Mouse (Mus musculus): ENCODE measurements at regions not wholly inside any gene's neighbourhood (a gene's known extent, or its start where the extent isn't known, plus 50 kb on each side); places are given as distances from the start of the nearest gene placed in this dataset.

DNA sequence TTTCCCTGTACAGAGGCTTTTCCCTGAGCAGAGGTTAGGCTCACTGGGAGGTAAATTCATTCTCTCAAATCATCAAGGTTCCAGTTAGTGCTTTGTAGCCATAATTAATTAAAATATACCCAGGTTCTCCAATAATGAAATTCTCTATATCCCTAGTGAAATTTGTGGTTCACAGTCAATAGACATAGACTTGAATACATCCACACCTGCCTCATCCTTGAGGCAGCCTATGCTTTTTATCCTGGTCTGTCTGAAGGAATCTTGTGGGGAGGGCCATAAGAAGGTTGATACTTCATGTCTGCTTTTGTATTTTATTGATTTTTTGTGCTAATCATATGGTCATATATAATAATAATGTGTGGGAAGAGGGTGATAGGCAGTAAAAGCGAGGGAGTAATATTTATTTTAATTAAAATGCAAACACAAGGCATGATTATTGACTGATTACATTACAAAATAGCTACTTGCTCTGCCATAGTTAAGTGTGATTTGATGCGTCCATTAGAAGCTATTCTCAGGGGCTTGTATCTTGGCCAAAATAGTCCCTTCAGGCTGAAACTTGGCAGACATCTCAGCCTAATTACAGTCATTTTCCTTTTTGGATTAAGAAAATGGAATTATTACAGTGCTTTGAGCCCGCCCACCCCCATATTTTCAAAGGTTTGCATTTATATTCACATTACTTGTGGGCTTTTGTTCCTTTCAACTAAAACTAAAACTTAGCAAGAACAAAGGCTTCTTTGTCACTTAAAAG, 64.2 kb upstream of the Neurod6 start:
- H3K9ac ChIP-seq (replicated peaks; ENCODE audit: low read length, poor library complexity, severe bottlenecking) = no peak overlapping the region
- no peak for ATAC-seq (ENCODE audit: low FRiP score)
- no peak overlapping the region for H3K4me3 ChIP-seq (ENCODE audit: low read depth, low read length)
- no peaks in the 10 kb centered on the region for H3K9me3 ChIP-seq (ENCODE audit: low read length)
- no peak overlapping the region for H3K27ac ChIP-seq (ENCODE audit: low read depth, low read length)
- no peak for DNase-seq (ENCODE audit: low spot score)
- no peaks in the 10 kb centered on the region for H3K4me1 ChIP-seq (ENCODE audit: insufficient read depth, low read length)
- WGBS = 67% methylated on average over 3 of the region's 3 CpGs
- no peaks in the 10 kb centered on the region for H3K36me3 ChIP-seq (ENCODE audit: insufficient read depth, low read length)
- H3K27me3 ChIP-seq (ENCODE audit: insufficient read depth, low read length) = no peaks in the 10 kb centered on the region
- TF ChIP-seq CTCF (IDR thresholded peaks at IDR 0.05) = no peak
- H3K4me2 ChIP-seq (ENCODE audit: low read depth, low read length, poor library complexity, severe bottlenecking) = no peak overlapping the region

DNA sequence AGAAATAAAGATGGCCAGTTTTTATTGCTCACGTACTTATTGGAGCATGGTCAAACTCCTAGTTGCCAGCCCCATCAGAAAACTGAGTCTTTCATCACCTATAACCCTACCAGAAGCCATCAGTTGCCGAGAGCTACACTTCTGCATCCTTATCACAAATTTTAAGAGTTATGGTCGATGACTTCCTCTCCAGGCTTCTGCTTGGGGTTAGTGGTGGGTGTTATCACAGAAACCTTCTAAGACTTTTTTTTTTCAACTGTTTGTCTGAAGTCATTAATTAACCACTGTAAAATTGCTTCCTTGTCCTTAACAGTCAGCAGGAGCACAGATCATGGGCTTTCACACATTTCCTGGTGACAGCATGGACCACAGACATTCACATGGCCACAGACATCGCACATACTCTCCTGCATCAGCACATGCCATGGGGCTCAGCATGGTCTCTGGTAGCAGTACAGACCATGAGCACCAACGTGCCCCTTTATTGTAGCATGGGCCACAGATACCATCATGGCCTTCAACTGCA, 50.3 kb upstream of the Neurod6 start:
- Histone ChIP-seq H3K27me3 (ENCODE audit: insufficient read depth, low read length) (no peaks in the 10 kb centered on the region), H3K4me2 (ENCODE audit: low read depth, low read length, poor library complexity, severe bottlenecking) (no peak overlapping the region), H3K9ac (replicated peaks; ENCODE audit: low read length, poor library complexity, severe bottlenecking) (no peak overlapping the region), H3K9me3 (ENCODE audit: low read length) (peaks cover 3% of the 10 kb centered on the region; the same call in 1 of the 2 replicates), H3K4me3 (ENCODE audit: low read depth, low read length) (no peak overlapping the region), H3K36me3 (ENCODE audit: insufficient read depth, low read length) (no peaks in the 10 kb centered on the region), H3K27ac (ENCODE audit: low read depth, low read length) (no peak overlapping the region), H3K4me1 (ENCODE audit: insufficient read depth, low read length) (no peaks in the 10 kb centered on the region)
- 87% methylated on average over 5 of the region's 5 CpGs for WGBS
- DNase-seq (ENCODE audit: low spot score) (no peak), ATAC-seq (ENCODE audit: low FRiP score) (no peak)
- TF ChIP-seq CTCF (IDR thresholded peaks at IDR 0.05) = no peak

Data from midbrain, postnatal 0 days (tissue).